In the genomic region with DNA sequence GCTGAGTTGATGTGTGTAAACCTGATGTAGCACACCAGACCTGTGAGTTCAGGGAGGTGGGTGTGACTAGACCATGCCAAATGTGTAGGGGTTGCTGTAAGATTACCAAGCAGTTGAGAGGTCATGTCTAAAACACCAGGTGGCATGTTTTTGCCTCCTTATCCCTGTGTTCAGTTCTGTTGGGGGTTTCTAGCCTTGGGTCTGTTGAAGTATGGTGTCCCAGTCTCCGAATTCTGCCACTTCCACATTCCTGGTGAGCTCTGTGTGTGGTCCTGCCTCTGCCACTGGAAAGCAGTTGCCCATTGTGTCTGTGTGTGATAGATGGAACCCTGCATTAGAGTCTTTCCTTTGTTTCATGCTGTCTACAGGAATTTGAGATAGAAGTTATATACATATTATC, we compare ENCODE assay signal across 8 mouse cellular contexts. TPM values are rescaled to one million over a fixed set of nuclear protein-coding genes. Genes with fewer than 3 reads are reported as not detected.
DNase-seq lines count a peak whose midpoint lies in the region; ATAC-seq lines count a peak whose summit lies in the region.

No protein-coding gene starts in this region.

- H3K27me3 ChIP-seq in lung, embryonic 16.5 days (ENCODE audit: control insufficient read depth, insufficient read depth, low read depth, low read length), result no peaks in the 10 kb centered on the region
- no peaks in the 10 kb centered on the region for H3K27me3 ChIP-seq in forebrain, embryonic 16.5 days (replicated peaks; ENCODE audit: control insufficient read depth, insufficient read depth, low read length)
- H3K27me3 ChIP-seq in liver, embryonic 15.5 days, result no peaks in the 10 kb centered on the region
- H3K27me3 ChIP-seq in stomach, embryonic 16.5 days (ENCODE audit: control insufficient read depth, insufficient read depth, low read length), result no peaks in the 10 kb centered on the region

- H3K36me3 ChIP-seq in lung, embryonic 16.5 days (ENCODE audit: control insufficient read depth, insufficient read depth, low read length), result no peaks in the 10 kb centered on the region
- no peaks in the 10 kb centered on the region for H3K36me3 ChIP-seq in forebrain, embryonic 16.5 days (ENCODE audit: control insufficient read depth, insufficient read depth)
- H3K36me3 ChIP-seq in liver, embryonic 15.5 days (replicated peaks), result no peaks in the 10 kb centered on the region
- H3K36me3 ChIP-seq in stomach, embryonic 16.5 days (ENCODE audit: control insufficient read depth, insufficient read depth, low read length), result no peaks in the 10 kb centered on the region

- DNase-seq in lung, postnatal 25 days (ENCODE audit: low spot score), result no peak
- DNase-seq in thymus, postnatal 4 days, result no peak
- no peak for DNase-seq in kidney, adult 11 months
- DNase-seq in urinary bladder, postnatal 4 days (ENCODE audit: low spot score in 2 of 2), result no peak

- peak overlapping the region; percentile 39 for H3K9ac ChIP-seq in lung, embryonic 16.5 days (ENCODE audit: low read length)
- no peak overlapping the region for H3K9ac ChIP-seq in forebrain, embryonic 16.5 days (replicated peaks; ENCODE audit: low read depth, low read length)
- H3K9ac ChIP-seq in liver, embryonic 15.5 days, result no peak overlapping the region
- H3K9ac ChIP-seq in stomach, embryonic 16.5 days (ENCODE audit: low read length), result peak overlapping the region; percentile 90; the same call in 1 of the 2 replicates

- H3K4me2 ChIP-seq in lung, embryonic 16.5 days (ENCODE audit: low read depth, low read length), result peak overlapping the region; percentile 71
- H3K4me2 ChIP-seq in forebrain, embryonic 16.5 days (ENCODE audit: low read length), result peak overlapping the region; percentile 71
- H3K4me2 ChIP-seq in liver, embryonic 15.5 days, result peak overlapping the region; percentile 90
- H3K4me2 ChIP-seq in stomach, embryonic 16.5 days (ENCODE audit: low read depth, low read length), result peak overlapping the region; percentile 79

- 11% methylated on average over 1 of the region's 1 CpGs for WGBS in lung, embryonic 16.5 days
- 20% methylated on average over 1 of the region's 1 CpGs for WGBS in forebrain, embryonic 16.5 days
- 62% methylated on average over 1 of the region's 1 CpGs for WGBS in liver, embryonic 15.5 days (ENCODE audit: insufficient replicate concordance)
- WGBS in stomach, embryonic 16.5 days, result 13% methylated on average over 1 of the region's 1 CpGs

- no peak overlapping the region for H3K27ac ChIP-seq in lung, embryonic 16.5 days (ENCODE audit: low read length)
- no peak overlapping the region for H3K27ac ChIP-seq in forebrain, embryonic 16.5 days (ENCODE audit: low read length)
- no peak overlapping the region for H3K27ac ChIP-seq in liver, embryonic 15.5 days (replicated peaks)
- H3K27ac ChIP-seq in stomach, embryonic 16.5 days (ENCODE audit: low read length), result no peak overlapping the region

- ATAC-seq in lung, embryonic 16.5 days (ENCODE audit: low read depth), result no peak
- no peak for ATAC-seq in forebrain, embryonic 16.5 days
- no peak for ATAC-seq in liver, embryonic 15.5 days (ENCODE audit: insufficient read depth)
- no peak for ATAC-seq in stomach, embryonic 16.5 days (ENCODE audit: insufficient read depth, low FRiP score)

- peaks cover 22% of the 10 kb centered on the region for H3K4me1 ChIP-seq in lung, embryonic 16.5 days (replicated peaks; ENCODE audit: control insufficient read depth, insufficient read depth, low read length)
- peaks cover 20% of the 10 kb centered on the region for H3K4me1 ChIP-seq in forebrain, embryonic 16.5 days (replicated peaks; ENCODE audit: control insufficient read depth, insufficient read depth, low read length)
- peaks cover 43% of the 10 kb centered on the region for H3K4me1 ChIP-seq in liver, embryonic 15.5 days (replicated peaks)
- H3K4me1 ChIP-seq in stomach, embryonic 16.5 days (ENCODE audit: control insufficient read depth, insufficient read depth, low read length), result peaks cover 19% of the 10 kb centered on the region

- H3K4me3 ChIP-seq in lung, embryonic 16.5 days (ENCODE audit: low read length), result peak overlapping the region; percentile 93
- peak overlapping the region; percentile 81 for H3K4me3 ChIP-seq in forebrain, embryonic 16.5 days (replicated peaks; ENCODE audit: low read length)
- H3K4me3 ChIP-seq in liver, embryonic 15.5 days (replicated peaks), result peak overlapping the region; percentile 76
- peak overlapping the region; percentile 81 for H3K4me3 ChIP-seq in stomach, embryonic 16.5 days (replicated peaks; ENCODE audit: low read length)

- H3K9me3 ChIP-seq in lung, embryonic 16.5 days (ENCODE audit: control insufficient read depth, low read length), result no peaks in the 10 kb centered on the region
- H3K9me3 ChIP-seq in forebrain, embryonic 16.5 days (ENCODE audit: control insufficient read depth, low read length), result no peaks in the 10 kb centered on the region
- no peaks in the 10 kb centered on the region for H3K9me3 ChIP-seq in liver, embryonic 15.5 days (replicated peaks)
- no peaks in the 10 kb centered on the region for H3K9me3 ChIP-seq in stomach, embryonic 16.5 days (replicated peaks; ENCODE audit: control insufficient read depth, low read length)

RNA-seq across cellular contexts. Expression of a gene that starts 1.7 kb away (rescaled TPM):
- polyA plus RNA-seq in lung, embryonic 16.5 days (2015; fragmentation: Nextera tagmentation; extraction: Ambion mirVana), result 56.8 and 60.3 TPM in 2 replicates
- polyA plus RNA-seq in forebrain, embryonic 16.5 days (2015; fragmentation: Nextera tagmentation; extraction: Ambion mirVana), result 54.3 and 58.3 TPM in 2 replicates
- polyA plus RNA-seq in liver, embryonic 15.5 days (2015; fragmentation: Nextera tagmentation; extraction: Ambion mirVana), result 34.1 and 43.6 TPM in 2 replicates
- polyA plus RNA-seq in stomach, embryonic 16.5 days (2015; fragmentation: Nextera tagmentation; extraction: Ambion mirVana), result 66.3 and 72.0 TPM in 2 replicates

Comparison
In these comparisons a context has a peak if more than half of its experiments do, and no peak if none do; other contexts are left out.
1. H3K9ac ChIP-seq: peak in lung, embryonic 16.5 days (single experiment) and stomach, embryonic 16.5 days (single experiment); none in forebrain, embryonic 16.5 days (single experiment) and liver, embryonic 15.5 days (single experiment).
2. Peak in every context shown above with its lines, with median percentiles within 50 percentile points of each other: H3K4me2 ChIP-seq and H3K4me3 ChIP-seq.